Mouse (Mus musculus) effector memory CD4-positive, alpha-beta T cell, adult 7 months (primary cell): ENCODE measurements around the gene Ces3b. TPM values are rescaled to one million over a fixed set of nuclear protein-coding genes. Genes with fewer than 3 reads are reported as not detected.

ENCODE experiments used
- polyA plus RNA-seq: library from polyadenylated mRNA; unstranded; fragments of 100-300 nt; shearing (Covaris generic); gene quantifications from one replicate; pipeline ENCODE4 v1.2.1, GENCODE M21; 2017

The Ces3b gene
- polyA plus RNA-seq = not detected

GRCm38 (mm10) chr8:105083449-105084050 is at the start of gene Ces3b:
Ces3b (plus strand) TSS chr8:105083753.

GRCm38 (mm10) chr8:105048371-105048854 is 35.1 kb upstream of the Ces3b start, which contains the start of gene Ces3a:
Ces3a (plus strand) TSS chr8:105048601.

DNA sequence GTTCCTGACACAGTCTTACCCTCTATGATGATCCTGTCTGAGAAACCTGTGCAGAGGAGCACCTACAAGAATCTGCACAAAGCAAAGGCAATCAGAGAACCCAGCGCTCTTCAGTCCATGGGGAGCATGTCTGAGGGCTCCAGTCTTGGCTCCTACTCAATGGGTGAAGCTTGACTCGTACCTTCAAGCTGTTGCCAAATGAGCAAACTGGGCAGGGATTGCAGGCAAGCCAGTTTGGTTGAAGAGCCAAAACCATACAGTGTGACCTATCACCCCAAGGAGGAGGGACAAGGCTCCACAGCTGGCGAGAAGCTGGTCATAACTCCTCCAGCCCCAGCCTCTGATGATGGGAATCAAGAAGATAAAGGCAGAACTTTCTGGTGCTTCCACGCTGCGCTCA is 48.0 kb downstream of the Ces3b start, which contains the start of gene Ces4a:
Ces4a (plus strand) TSS at position 292 of the 400 bp plus-strand sequence.

Other genes starting within 250 kb of the Ces3b start
- gene Ces2c, start 236.7 kb upstream of the Ces3b start, polyA plus RNA-seq = 5.9 TPM
- not detected for gene Ces2e, start 157.5 kb upstream of the Ces3b start, polyA plus RNA-seq
- gene Ces2f, start 136.4 kb upstream of the Ces3b start, polyA plus RNA-seq = not detected
- gene Ces2g, start 122.0 kb upstream of the Ces3b start, polyA plus RNA-seq = 0.16 TPM
- gene Ces2h, start 82.9 kb upstream of the Ces3b start, polyA plus RNA-seq = 0.21 TPM
- gene Ces3a, start 35.2 kb upstream of the Ces3b start, polyA plus RNA-seq = not detected
- gene Ces4a, start 48.0 kb downstream of the Ces3b start, polyA plus RNA-seq = 0.30 TPM
- 87.2 TPM for gene Cbfb, start 86.9 kb downstream of the Ces3b start, polyA plus RNA-seq
- 19.5 TPM for gene D230025D16Rik, start 141.4 kb downstream of the Ces3b start, polyA plus RNA-seq
- 0.48 TPM for gene B3gnt9, start 171.4 kb downstream of the Ces3b start, polyA plus RNA-seq
- 41.6 TPM for gene Tradd, start 180.9 kb downstream of the Ces3b start, polyA plus RNA-seq
- gene Fbxl8, start 180.9 kb downstream of the Ces3b start, polyA plus RNA-seq = 12.7 TPM
- 0.60 TPM for gene Hsf4, start 186.0 kb downstream of the Ces3b start, polyA plus RNA-seq
- not detected for gene Nol3, start 192.4 kb downstream of the Ces3b start, polyA plus RNA-seq
- 2.6 TPM for gene 4931428F04Rik, start 206.1 kb downstream of the Ces3b start, polyA plus RNA-seq
- 3.5 TPM for gene Exoc3l, start 212.3 kb downstream of the Ces3b start, polyA plus RNA-seq
- 138 TPM for gene E2f4, start 213.9 kb downstream of the Ces3b start, polyA plus RNA-seq
- gene Elmo3, start 221.8 kb downstream of the Ces3b start, polyA plus RNA-seq = 5.7 TPM
- gene Lrrc29, start 242.5 kb downstream of the Ces3b start, polyA plus RNA-seq = 0.20 TPM
- 51.8 TPM for gene Tmem208, start 242.6 kb downstream of the Ces3b start, polyA plus RNA-seq